Mouse (Mus musculus) cerebellum, adult 2 months (tissue): ENCODE measurements around the gene Sorl1. TPM values are rescaled to one million over a fixed set of nuclear protein-coding genes. Genes with fewer than 3 reads are reported as not detected.
A peak's percentile ranks its signal among the peaks of the same experiment; 100 is the strongest.

Experiments
- DNase-seq, 2 experiments: peaks; one replicate each; pipeline ENCODE4 v3.0.0; 2021
- H3K27ac ChIP-seq: fragments of 200-500 bp; 2 replicates; pipeline ENCODE4 v1.5.1; 2012; ENCODE audit warnings: low read length, control low read depth, inconsistent platforms; ENCODE audit not compliant: insufficient read depth
- H3K27me3 ChIP-seq: fragments of 200-500 bp; 2 replicates; pipeline ENCODE4 v1.6.1; 2012; ENCODE audit warnings: inconsistent platforms, mild to moderate bottlenecking, low read length, moderate library complexity; ENCODE audit not compliant: control insufficient read depth, insufficient read depth
- H3K4me1 ChIP-seq: fragments of 200-500 bp; 2 replicates; pipeline ENCODE4 v1.6.1; 2011; ENCODE audit warnings: low read length; ENCODE audit not compliant: control insufficient read depth, insufficient read depth
- H3K4me3 ChIP-seq: fragments of 200-500 bp; replicated peaks from 2 replicates; pipeline ENCODE3; 2011; ENCODE audit warnings: mild to moderate bottlenecking, low read depth, low read length, control low read depth; ENCODE audit not compliant: insufficient read depth
- CTCF ChIP-seq: fragments of 200-500 bp; IDR thresholded peaks from 2 replicates; pipeline ENCODE4 v1.5.1; 2011; ENCODE audit warnings: low read depth, mild to moderate bottlenecking, control low read depth, low read length, moderate library complexity, borderline replicate concordance; ENCODE audit not compliant: insufficient read depth
- POLR2A ChIP-seq: fragments of 200-500 bp; IDR thresholded peaks from 2 replicates; pipeline ENCODE4 v1.6.1; 2011; ENCODE audit warnings: low read length, control low read depth, borderline replicate concordance; ENCODE audit not compliant: insufficient read depth
- WGBS: fragments of 180-500 bp; shearing (Covaris S2); methylation state at CpG from one replicate; pipeline ENCODE4 v1.1.7; 2018; 5-methylcytosine and 5-hydroxymethylcytosine counted together
- polyA plus RNA-seq: library from polyadenylated mRNA; depleted of rRNA; stranded (reverse); fragments of >200 nt; gene quantifications from 2 replicates; pipeline ENCODE4 v1.2.3, GENCODE M21; 2012

Gene Sorl1
- polyA plus RNA-seq, 1 experiment, result 169 TPM

DNA sequence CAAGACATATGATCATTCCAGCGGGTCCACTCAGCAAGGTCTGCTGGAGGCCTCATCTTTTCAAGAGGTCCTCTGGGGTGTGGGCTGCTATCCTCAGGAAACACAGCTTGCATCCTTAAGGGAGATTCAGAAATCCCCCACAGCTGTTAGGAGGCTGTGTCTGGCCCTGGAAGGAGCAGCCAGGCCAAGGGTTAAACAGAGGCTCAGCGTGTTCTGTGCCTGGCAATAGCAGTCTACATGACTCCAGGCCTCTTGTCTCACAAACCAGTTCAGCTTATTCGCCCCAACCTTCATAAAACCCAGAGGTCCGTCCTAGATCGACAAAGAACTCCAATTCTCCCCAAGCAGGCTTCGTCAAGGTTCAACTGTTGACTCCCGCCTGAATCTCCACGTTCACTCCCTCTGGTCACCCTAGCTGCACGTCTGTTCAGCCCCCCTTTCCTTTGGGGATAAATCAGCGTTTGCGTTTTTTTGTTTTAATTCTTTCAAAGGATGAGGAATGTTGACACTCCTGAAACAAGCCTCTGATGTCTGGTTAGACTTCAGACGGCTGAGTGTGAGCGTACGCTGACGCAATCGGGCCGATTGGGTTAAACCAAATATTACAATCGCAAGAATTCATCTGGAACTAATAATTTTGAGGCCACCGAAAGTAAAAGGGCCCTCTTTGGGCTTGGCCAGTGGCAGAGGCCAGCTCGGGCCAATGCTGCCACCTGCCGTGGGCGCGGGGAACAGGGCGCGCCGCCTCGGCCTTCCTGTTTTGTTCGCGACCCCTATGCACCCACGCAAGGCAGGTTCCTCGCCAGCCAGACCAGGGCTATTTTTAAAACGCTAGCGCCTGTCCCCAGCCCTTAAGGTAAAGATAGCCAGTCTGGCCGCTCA is 173.7 kb downstream of the Sorl1 start:
- Histone ChIP-seq H3K4me1 (no peaks in the 10 kb centered on the region; the same call in 1 of the 2 replicates), H3K4me3 (peak overlapping the region; percentile 48), H3K27me3 (no peaks in the 10 kb centered on the region; the same call in 1 of the 2 replicates), H3K27ac (peak overlapping the region; percentile 36; the same call in 1 of the 2 replicates)
- 9% methylated on average over 34 of the region's 34 CpGs for WGBS
- DNase-seq, result peak; percentile 65 to 74
- TF ChIP-seq CTCF (peak; percentile 67), POLR2A (no peak)

DNA sequence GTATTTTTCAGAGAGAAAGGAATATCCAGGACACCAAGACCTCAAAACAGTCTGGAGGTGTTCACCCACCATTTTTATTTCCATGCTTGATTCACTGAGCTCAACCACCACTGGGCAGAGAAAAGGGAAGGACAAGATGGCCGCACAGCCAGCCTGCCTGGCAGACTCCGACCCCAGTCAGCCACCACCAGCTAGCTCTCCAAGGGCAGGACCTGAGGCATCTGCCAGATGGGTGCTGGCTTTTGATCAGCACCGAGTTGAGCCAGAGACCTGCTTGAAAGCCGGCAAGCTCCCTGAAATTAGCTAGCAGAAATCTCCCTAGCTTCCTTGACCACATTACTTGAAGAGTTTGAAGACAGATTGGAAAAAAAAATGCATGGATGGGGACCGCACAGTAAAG is 174.6 kb downstream of the Sorl1 start:
- no peak for TF ChIP-seq CTCF
- TF ChIP-seq POLR2A, result no peak
- no peak overlapping the region for H3K4me3 ChIP-seq
- H3K4me1 ChIP-seq, result no peaks in the 10 kb centered on the region; the same call in 1 of the 2 replicates
- H3K27ac ChIP-seq, result no peak overlapping the region
- H3K27me3 ChIP-seq, result no peaks in the 10 kb centered on the region; the same call in 1 of the 2 replicates
- DNase-seq, result no peak
- 33% methylated on average over 5 of the region's 5 CpGs for whole genome bisulfite sequencing

DNA sequence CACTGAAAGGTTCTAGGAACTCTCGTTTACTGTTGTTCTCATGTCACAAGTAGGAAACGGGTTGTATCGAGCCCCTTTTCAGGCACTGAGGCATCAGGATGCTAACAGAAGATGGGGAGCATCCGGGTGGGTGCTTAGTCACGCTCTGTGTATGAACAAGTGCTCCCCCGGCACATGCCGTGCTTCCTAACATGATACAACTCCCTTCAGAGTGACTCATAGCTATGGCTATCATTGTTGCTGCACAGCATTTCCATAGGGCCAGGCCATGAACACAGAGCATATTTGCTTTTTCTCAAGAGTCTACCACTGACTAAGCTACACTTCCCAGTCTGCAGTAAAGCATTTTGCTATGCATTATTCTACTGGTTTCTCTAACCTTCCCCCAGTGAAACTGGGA is 179.1 kb downstream of the Sorl1 start:
- Histone ChIP-seq H3K4me1 (peaks cover 7% of the 10 kb centered on the region), H3K4me3 (no peak overlapping the region), H3K27me3 (no peaks in the 10 kb centered on the region; the same call in 1 of the 2 replicates), H3K27ac (no peak overlapping the region)
- 94% methylated on average over 7 of the region's 7 CpGs for WGBS
- TF ChIP-seq POLR2A (no peak), CTCF (no peak)
- no peak for DNase-seq

DNA sequence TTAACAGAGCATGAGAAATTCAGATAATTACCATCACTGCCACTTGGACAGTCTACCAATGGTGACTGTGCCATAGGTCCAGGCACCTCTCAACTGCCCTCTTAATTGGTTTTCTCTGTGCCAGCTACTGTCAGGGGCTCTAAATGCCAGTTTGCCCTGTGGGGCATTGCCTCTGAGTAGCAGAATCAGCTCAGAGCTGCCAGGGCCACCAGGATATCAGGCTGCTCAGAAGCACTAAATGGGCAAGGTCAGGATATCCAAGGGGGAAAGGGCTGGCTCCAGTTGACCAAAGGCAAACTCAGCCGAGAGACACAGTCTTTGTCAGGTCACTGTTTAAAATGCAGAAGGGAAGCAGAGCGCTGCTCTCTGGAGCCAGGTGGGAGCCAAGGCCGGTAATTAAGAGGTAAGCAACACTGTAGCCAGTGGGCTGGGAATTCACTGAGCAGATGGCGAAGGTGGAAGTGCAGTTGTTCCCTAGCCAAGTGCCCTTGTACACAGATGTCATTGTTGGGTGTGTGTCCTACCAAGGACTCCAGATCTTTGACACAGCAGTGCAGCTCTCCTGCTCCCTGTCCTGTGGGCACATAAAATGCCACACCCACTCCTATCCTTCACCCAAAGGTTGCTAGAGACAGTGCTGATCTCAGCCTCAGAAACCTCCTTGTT is 181.0 kb downstream of the Sorl1 start:
- Histone ChIP-seq H3K27me3 (no peaks in the 10 kb centered on the region; the same call in 1 of the 2 replicates), H3K4me3 (no peak overlapping the region), H3K4me1 (peaks cover 7% of the 10 kb centered on the region), H3K27ac (no peak overlapping the region)
- DNase-seq, result peak; percentile 40 to 61
- no peak for TF ChIP-seq POLR2A
- TF ChIP-seq CTCF, result no peak
- WGBS, result 11% methylated on average over 4 of the region's 4 CpGs

DNA sequence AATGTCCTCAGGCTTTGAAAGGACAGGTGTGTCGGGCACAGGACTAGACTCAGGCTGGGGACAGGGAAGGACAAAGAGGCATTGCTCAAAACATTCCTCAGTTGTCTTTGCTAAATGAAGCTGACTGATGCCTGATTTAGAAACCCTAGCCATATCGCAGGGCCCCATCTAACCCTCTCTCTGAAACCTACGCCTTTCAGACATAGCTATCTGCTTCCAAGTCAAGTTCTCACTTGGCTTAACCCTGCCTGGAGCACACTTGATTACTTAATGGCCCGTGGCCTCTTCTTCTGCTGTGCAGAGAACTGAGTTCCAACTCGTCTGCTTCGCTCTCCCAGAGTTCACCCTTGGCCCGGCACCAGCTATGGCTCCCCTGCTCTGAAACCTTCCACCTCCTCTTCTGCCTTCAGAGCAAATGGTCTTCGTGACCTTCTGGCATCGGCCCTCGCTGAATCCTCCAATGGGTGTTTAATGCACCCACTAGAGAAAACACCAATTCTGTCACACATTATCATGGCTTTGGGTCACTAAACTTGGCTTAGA is 183.7 kb downstream of the Sorl1 start:
- WGBS, result 33% methylated on average over 10 of the region's 10 CpGs
- no peak overlapping the region for H3K4me3 ChIP-seq
- H3K27ac ChIP-seq, result no peak overlapping the region
- peaks cover 9% of the 10 kb centered on the region for H3K4me1 ChIP-seq
- no peak for DNase-seq
- TF ChIP-seq CTCF (no peak), POLR2A (no peak)
- no peaks in the 10 kb centered on the region; the same call in 1 of the 2 replicates for H3K27me3 ChIP-seq

DNA sequence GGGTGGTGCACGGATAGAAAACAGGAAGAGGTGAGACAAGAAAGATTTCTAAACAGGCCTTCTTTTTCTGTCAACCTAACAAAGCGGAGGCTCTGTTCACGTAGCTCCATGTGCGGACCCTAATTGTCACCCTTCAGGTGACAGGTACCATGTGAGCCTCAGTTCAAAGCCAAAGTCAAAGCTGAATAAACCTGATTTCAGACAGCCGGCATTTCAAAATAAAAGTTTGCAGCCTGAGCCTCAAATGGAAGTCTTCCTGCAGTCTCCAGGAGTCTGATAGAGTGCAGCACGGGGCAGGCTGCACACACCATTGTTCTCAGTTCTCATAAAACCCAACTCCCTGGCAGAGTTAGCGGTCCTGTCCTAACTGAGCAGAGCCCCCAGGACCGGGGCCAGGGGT is 185.6 kb downstream of the Sorl1 start:
- peaks cover 11% of the 10 kb centered on the region for H3K4me1 ChIP-seq
- no peak overlapping the region for H3K4me3 ChIP-seq
- no peaks in the 10 kb centered on the region; the same call in 1 of the 2 replicates for H3K27me3 ChIP-seq
- 62% methylated on average over 8 of the region's 8 CpGs for WGBS
- H3K27ac ChIP-seq, result no peak overlapping the region
- TF ChIP-seq CTCF (no peak), POLR2A (no peak)
- no peak for DNase-seq

DNA sequence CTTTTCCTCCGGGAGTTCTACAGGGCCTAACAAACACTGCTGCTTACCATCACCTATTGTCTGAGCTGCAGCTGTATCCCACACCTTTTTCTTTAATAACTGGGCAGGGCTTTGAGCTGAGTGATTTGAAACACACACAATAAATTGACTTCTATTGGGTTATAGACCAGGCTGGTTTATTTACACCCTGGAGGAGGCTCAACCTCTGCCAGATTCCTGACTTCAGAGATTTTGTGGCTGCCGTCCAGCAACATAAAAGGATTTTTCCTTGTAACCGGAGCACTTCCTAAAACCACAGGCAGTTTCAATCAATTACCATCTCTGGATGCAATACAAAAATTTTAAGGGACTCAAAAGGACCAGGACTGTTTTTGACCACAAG is 186.1 kb downstream of the Sorl1 start:
- DNase-seq, result no peak
- H3K4me1 ChIP-seq, result peaks cover 7% of the 10 kb centered on the region
- no peak overlapping the region for H3K4me3 ChIP-seq
- H3K27ac ChIP-seq, result no peak overlapping the region
- TF ChIP-seq CTCF (no peak), POLR2A (no peak)
- no peaks in the 10 kb centered on the region; the same call in 1 of the 2 replicates for H3K27me3 ChIP-seq
- 29% methylated on average over 3 of the region's 3 CpGs for WGBS

DNA sequence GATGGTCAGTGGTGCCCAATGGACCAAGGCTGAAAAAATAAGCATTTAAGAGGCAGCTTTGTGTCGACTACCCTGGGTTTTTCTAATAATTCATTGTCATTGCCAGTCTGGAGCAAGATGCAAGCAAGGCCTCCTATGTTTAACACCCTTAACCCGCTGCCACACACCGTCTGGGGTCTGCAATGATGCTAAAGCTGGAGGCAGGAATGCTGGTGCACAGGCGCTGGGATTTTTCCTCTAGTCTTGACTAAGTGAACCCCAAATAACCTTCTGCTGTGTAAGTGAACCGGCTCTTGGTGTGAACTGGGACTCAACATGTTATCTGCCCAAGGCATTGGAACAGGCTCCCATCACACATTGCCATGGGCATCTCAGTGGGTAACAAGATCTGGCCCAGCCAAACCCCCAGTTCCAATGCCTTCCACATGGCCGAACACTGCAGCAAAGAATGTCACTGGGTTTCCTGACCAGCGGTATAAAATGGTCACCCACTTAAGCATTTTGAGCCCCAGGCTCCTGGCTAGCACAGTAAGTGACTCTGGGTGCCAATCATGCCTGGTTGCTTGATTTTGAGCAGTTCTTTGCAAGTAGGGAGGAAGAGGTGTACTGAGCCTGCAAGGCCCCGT is 186.6 kb downstream of the Sorl1 start:
- no peak for DNase-seq
- WGBS, result 45% methylated on average over 8 of the region's 8 CpGs
- no peak overlapping the region for H3K27ac ChIP-seq
- H3K4me3 ChIP-seq, result no peak overlapping the region
- H3K4me1 ChIP-seq, result peaks cover 5% of the 10 kb centered on the region
- no peak for TF ChIP-seq POLR2A
- TF ChIP-seq CTCF, result no peak
- H3K27me3 ChIP-seq, result no peaks in the 10 kb centered on the region; the same call in 1 of the 2 replicates
